Mouse (Mus musculus): ENCODE results near the gene Sh3gl1. TPM values are rescaled to one million over a fixed set of nuclear protein-coding genes. Genes with fewer than 3 reads are reported as not detected.

Gene Sh3gl1
- total and polyA plus RNA-seq, 3 experiments: 41.0 to 78.4 TPM; not detected in 1

DNA sequence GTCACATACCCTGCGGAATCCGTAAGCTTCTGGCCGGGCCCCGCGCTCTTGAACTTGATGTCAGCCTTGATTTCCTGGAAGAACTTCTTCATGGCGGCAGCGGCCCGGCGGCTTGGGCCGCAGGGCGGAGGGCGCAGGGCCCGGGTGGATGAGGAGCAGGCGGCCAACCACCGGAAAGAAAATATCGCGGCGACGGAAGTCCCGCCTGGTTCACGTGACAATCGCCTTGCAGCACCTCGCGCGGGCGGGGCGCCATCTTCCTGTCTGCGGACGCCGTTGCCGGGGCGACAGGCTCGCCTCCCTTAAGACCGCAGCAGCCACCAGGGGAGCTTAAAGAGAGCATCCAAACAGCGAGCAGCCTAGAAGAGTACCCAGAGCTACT lies 38.4 kb upstream of the Sh3gl1 start, which contains the start of gene Ubxn6 (continued):
- peak; percentile 96 for TF ChIP-seq MAZ (IDR thresholded peaks at IDR 0.05; ENCODE audit: low read depth, low read length)
- no peak for TF ChIP-seq GATA1 (IDR thresholded peaks at IDR 0.05; ENCODE audit: low read depth, low read length)
- TF ChIP-seq ZC3H11A (IDR thresholded peaks at IDR 0.05; ENCODE audit: low read depth, low read length): no peak

DNA sequence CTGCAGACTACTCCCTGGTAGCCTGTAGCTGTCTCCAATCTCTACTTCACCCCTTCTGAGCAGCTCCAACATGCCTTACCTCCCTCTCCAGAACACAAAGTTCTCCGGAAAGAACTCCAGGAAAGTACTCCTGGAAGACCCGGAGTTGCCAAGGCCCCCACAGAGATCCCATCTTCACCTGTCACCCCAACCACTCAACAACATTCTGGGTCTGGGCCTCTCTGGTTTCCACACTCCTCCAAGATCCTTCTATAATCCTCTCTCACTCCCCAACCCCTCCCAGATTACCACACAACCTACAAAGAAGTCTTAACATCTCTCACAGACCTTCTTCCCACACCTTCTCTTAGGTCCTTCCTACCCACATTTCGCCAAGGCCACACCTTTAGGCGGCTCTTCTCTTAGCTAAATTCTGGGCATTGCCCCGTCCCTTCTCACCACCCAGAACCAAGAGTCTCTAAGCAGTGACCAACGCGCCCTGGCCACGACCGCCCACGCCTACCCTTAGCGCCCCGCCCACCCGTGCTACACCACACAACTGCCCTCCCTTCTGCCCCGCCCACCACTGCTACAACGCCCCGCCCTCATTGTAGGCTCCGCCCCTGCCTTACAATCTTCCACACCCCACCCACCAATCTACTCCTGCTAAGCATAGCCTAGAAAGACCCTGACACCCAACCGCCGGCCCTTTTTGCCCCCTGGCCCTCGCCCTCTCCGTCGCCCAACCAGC lies 37.8 kb upstream of the Sh3gl1 start:
- Histone ChIP-seq H3K79me2 (ENCODE audit: control insufficient read depth, insufficient read depth, low read length, poor library complexity) (peaks cover 2% of the 10 kb centered on the region; the same call in 1 of the 2 replicates), H3K9me3 (replicated peaks; ENCODE audit: insufficient read depth, low read length) (no peaks in the 10 kb centered on the region), H3K4me1 (ENCODE audit: control insufficient read depth in 1 of 2, insufficient read depth in 2 of 2, low read length in 2 of 2) (peaks cover 0 to 15% of the 10 kb centered on the region in 2 experiments; a peak in 2 of 4 replicates), H3K27me3 (ENCODE audit: control insufficient read depth in 1 of 2, insufficient read depth in 2 of 2, low read length in 2 of 2) (no peaks in the 10 kb centered on the region), H3K4me3 (ENCODE audit: control insufficient read depth in 1 of 2, insufficient read depth in 1 of 2, low read depth in 2 of 2, low read length in 2 of 2) (peak overlapping the region; percentile 88 to 92), H3K36me3 (ENCODE audit: control insufficient read depth in 1 of 2, insufficient read depth in 2 of 2, low read length in 2 of 2) (peaks cover 0 to 6% of the 10 kb centered on the region in 2 experiments; a peak in 2 of 4 replicates), H3K9ac (ENCODE audit: control insufficient read depth, low read depth, low read length, poor library complexity, severe bottlenecking) (peak overlapping the region; percentile 95), H3K27ac (ENCODE audit: control insufficient read depth, low read depth, low read length) (peak overlapping the region; percentile 95)
- TF ChIP-seq E2F4 (IDR thresholded peaks at IDR 0.05; ENCODE audit: borderline replicate concordance, low read depth, low read length) (no peak), ZMIZ1 (IDR thresholded peaks at IDR 0.05; ENCODE audit: low read depth, low read length) (0 out of 2 replicates have a peak, but pooled peaks have one; percentile 43)
- peak; percentile 91 for DNase-seq (ENCODE audit: low read depth, low spot score)

DNA sequence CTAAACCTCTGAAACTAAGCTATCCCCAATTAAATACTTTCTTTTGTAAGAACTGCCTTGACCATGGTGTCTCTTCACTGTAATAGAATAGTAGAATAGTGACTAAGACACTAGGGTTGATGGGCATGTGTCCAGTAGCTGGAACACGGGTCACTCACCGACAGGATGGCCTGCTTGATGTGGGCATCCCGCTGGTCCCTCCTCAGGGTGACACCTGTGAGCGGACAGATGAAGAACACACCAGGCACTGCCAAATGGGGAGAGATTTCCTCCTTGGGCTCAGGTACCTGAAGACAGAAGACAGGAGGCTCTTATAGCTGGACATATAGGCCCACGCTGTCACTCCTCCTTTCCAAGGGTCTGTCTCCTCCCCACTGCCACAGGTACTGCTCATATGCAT lies 35.8 kb upstream of the Sh3gl1 start:
- Histone ChIP-seq H3K36me3 (ENCODE audit: control insufficient read depth in 1 of 2, insufficient read depth in 2 of 2, low read length in 2 of 2) (peaks cover 2 to 4% of the 10 kb centered on the region in 2 experiments; a peak in 2 of 4 replicates), H3K27ac (ENCODE audit: control insufficient read depth, low read depth, low read length) (no peak overlapping the region), H3K4me1 (ENCODE audit: control insufficient read depth in 1 of 2, insufficient read depth in 2 of 2, low read length in 2 of 2) (peaks cover 0 to 12% of the 10 kb centered on the region in 2 experiments; a peak in 1 of 4 replicates), H3K27me3 (ENCODE audit: control insufficient read depth in 1 of 2, insufficient read depth in 2 of 2, low read length in 2 of 2) (no peaks in the 10 kb centered on the region), H3K9ac (ENCODE audit: control insufficient read depth, low read depth, low read length, poor library complexity, severe bottlenecking) (no peak overlapping the region), H3K79me2 (ENCODE audit: control insufficient read depth, insufficient read depth, low read length, poor library complexity) (peaks cover 2% of the 10 kb centered on the region; the same call in 1 of the 2 replicates), H3K4me3 (ENCODE audit: control insufficient read depth in 1 of 2, insufficient read depth in 1 of 2, low read depth in 2 of 2, low read length in 2 of 2) (no peak overlapping the region), H3K9me3 (replicated peaks; ENCODE audit: insufficient read depth, low read length) (no peaks in the 10 kb centered on the region)
- TF ChIP-seq ELF1 (IDR thresholded peaks at IDR 0.05; ENCODE audit: low read depth, low read length) (no peak), NELFE (IDR thresholded peaks at IDR 0.05; ENCODE audit: low read depth, low read length) (no peak), RAD21 (IDR thresholded peaks at IDR 0.05; ENCODE audit: low read depth, low read length) (no peak), BHLHE40 (IDR thresholded peaks at IDR 0.05; ENCODE audit: borderline replicate concordance, low read depth, low read length) (no peak), POLR2AphosphoS5 (IDR thresholded peaks at IDR 0.05; ENCODE audit: borderline replicate concordance, low read depth, low read length) (no peak), POLR2A (IDR thresholded peaks at IDR 0.05; ENCODE audit: control insufficient read depth in 1 of 2, insufficient read depth in 1 of 2, low read depth in 1 of 2, low read length in 2 of 2, poor library complexity in 1 of 2) (no peak), MYB (IDR thresholded peaks at IDR 0.05; ENCODE audit: low read depth, low read length) (no peak), TAL1 (IDR thresholded peaks at IDR 0.05; ENCODE audit: low read length) (no peak), ZKSCAN1 (IDR thresholded peaks at IDR 0.05; ENCODE audit: low read depth, low read length) (no peak), MEF2A (IDR thresholded peaks at IDR 0.05; ENCODE audit: extremely low read depth, insufficient replicate concordance, low read depth, low read length, poor library complexity, severe bottlenecking) (no peak), MYC (IDR thresholded peaks at IDR 0.05; ENCODE audit: low read depth, low read length) (no peak), MAZ (IDR thresholded peaks at IDR 0.05; ENCODE audit: low read depth, low read length) (no peak), GATA1 (IDR thresholded peaks at IDR 0.05; ENCODE audit: low read depth, low read length) (no peak), MXI1 (IDR thresholded peaks at IDR 0.05; ENCODE audit: low read depth, low read length) (no peak), CTCF (IDR thresholded peaks at IDR 0.05 in 2 of 3, conservative IDR thresholded peaks at IDR 0.05 in 1 of 3; ENCODE audit: control insufficient read depth in 1 of 3, insufficient read depth in 1 of 3, low read depth in 2 of 3, low read length in 3 of 3, poor library complexity in 1 of 3, severe bottlenecking in 1 of 3) (no peak), ZNF384 (IDR thresholded peaks at IDR 0.05; ENCODE audit: low read depth, low read length) (no peak)
- no peak for DNase-seq (ENCODE audit: low read depth, low spot score)
